Mouse (Mus musculus) heart, embryonic 15.5 days (tissue): ENCODE results near the gene Il21r. TPM values are rescaled to one million over a fixed set of nuclear protein-coding genes. Genes with fewer than 3 reads are reported as not detected.

Experiments
- ATAC-seq: fragments of 200-750 bp; cut with Nextera tagmentation; replicated peaks from 2 replicates; pipeline ENCODE4 v1.8.0; 2017; ENCODE audit warnings: low read depth, moderate TSS enrichment; ENCODE audit not compliant: insufficient number of reproducible peaks, insufficient read depth, low FRiP score
- H3K27ac ChIP-seq: fragments of 300-500 bp; sonication (generic); 2 replicates; pipeline ENCODE4 v1.5.1; 2015; ENCODE audit warnings: mild to moderate bottlenecking, inconsistent platforms
- H3K27me3 ChIP-seq: fragments of 300-500 bp; sonication (generic); 2 replicates; pipeline ENCODE4 v1.6.1; 2015; ENCODE audit warnings: inconsistent platforms
- H3K36me3 ChIP-seq: fragments of 300-500 bp; sonication (generic); 2 replicates; pipeline ENCODE4 v1.6.1; 2015; ENCODE audit warnings: mild to moderate bottlenecking, inconsistent platforms
- H3K4me1 ChIP-seq: fragments of 300-500 bp; sonication (generic); replicated peaks from 2 replicates; pipeline ENCODE4 v1.6.1; 2015; ENCODE audit warnings: inconsistent platforms
- H3K4me2 ChIP-seq: fragments of 300-500 bp; sonication (generic); 2 replicates; pipeline ENCODE4 v1.6.1; 2015; ENCODE audit warnings: inconsistent platforms, mild to moderate bottlenecking, moderate library complexity
- H3K4me3 ChIP-seq: fragments of 300-500 bp; sonication (generic); 2 replicates; pipeline ENCODE4 v1.5.1; 2015; ENCODE audit warnings: mild to moderate bottlenecking, inconsistent platforms
- H3K9ac ChIP-seq: fragments of 300-500 bp; sonication (generic); 2 replicates; pipeline ENCODE4 v1.6.1; 2015; ENCODE audit warnings: mild to moderate bottlenecking, inconsistent platforms
- H3K9me3 ChIP-seq: fragments of 300-500 bp; sonication (generic); replicated peaks from 2 replicates; pipeline ENCODE4 v1.6.1; 2016; ENCODE audit warnings: inconsistent platforms
- WGBS: fragments of 180-500 bp; shearing (Covaris S2); methylation state at CpG from one replicate; pipeline ENCODE4 v1.1.7; 2015; ENCODE audit warnings: mixed read lengths; 5-methylcytosine and 5-hydroxymethylcytosine counted together
- polyA plus RNA-seq: library from polyadenylated mRNA; unstranded; fragments of >200 nt; fragmentation: Nextera tagmentation; extraction: Ambion mirVana; gene quantifications from 2 replicates; pipeline ENCODE4 v1.2.1, GENCODE M21; 2015

Gene Il21r
- polyA plus RNA-seq, 1 experiment from 2014 or later, result 0.20 TPM

GRCm38 (mm10) chr7:125561085-125561690 lies 42.0 kb upstream of the Il21r start:
- ATAC-seq, result 0 out of 2 replicates have a peak, but pooled peaks have one; percentile 11
- H3K4me2 ChIP-seq, result no peak overlapping the region
- no peaks in the 10 kb centered on the region for H3K36me3 ChIP-seq
- no peak overlapping the region for H3K4me3 ChIP-seq
- no peaks in the 10 kb centered on the region for H3K9me3 ChIP-seq
- 41% methylated on average over 9 of the region's 9 CpGs for WGBS
- H3K27ac ChIP-seq, result no peak overlapping the region
- no peak overlapping the region for H3K9ac ChIP-seq
- H3K27me3 ChIP-seq, result no peaks in the 10 kb centered on the region
- peaks cover 17% of the 10 kb centered on the region for H3K4me1 ChIP-seq

GRCm38 (mm10) chr7:125562413-125562812 lies 40.8 kb upstream of the Il21r start:
- Histone ChIP-seq H3K9me3 (no peaks in the 10 kb centered on the region), H3K4me1 (peaks cover 17% of the 10 kb centered on the region), H3K27me3 (no peaks in the 10 kb centered on the region), H3K36me3 (no peaks in the 10 kb centered on the region), H3K27ac (no peak overlapping the region), H3K4me2 (no peak overlapping the region), H3K4me3 (no peak overlapping the region), H3K9ac (no peak overlapping the region)
- 74% methylated on average over 4 of the region's 4 CpGs for WGBS
- ATAC-seq, result no peak

GRCm38 (mm10) chr7:125563093-125563492 lies 40.1 kb upstream of the Il21r start:
- ATAC-seq, result no peak
- Histone ChIP-seq H3K9ac (no peak overlapping the region), H3K9me3 (no peaks in the 10 kb centered on the region), H3K36me3 (no peaks in the 10 kb centered on the region), H3K4me1 (peaks cover 17% of the 10 kb centered on the region), H3K4me3 (no peak overlapping the region), H3K4me2 (no peak overlapping the region), H3K27me3 (no peaks in the 10 kb centered on the region), H3K27ac (no peak overlapping the region)
- WGBS, result 79% methylated on average over 3 of the region's 3 CpGs

GRCm38 (mm10) chr7:125564316-125565024 lies 38.8 kb upstream of the Il21r start:
- H3K36me3 ChIP-seq, result no peaks in the 10 kb centered on the region
- 70% methylated on average over 11 of the region's 11 CpGs for WGBS

GRCm38 (mm10) chr7:125565516-125566285 lies 37.5 kb upstream of the Il21r start:
- ATAC-seq, result no peak
- Histone ChIP-seq H3K9ac (no peak overlapping the region), H3K4me3 (no peak overlapping the region), H3K9me3 (no peaks in the 10 kb centered on the region), H3K36me3 (no peaks in the 10 kb centered on the region), H3K4me2 (no peak overlapping the region), H3K4me1 (peaks cover 6% of the 10 kb centered on the region; the same call in 1 of the 2 replicates), H3K27ac (no peak overlapping the region), H3K27me3 (no peaks in the 10 kb centered on the region)
- 78% methylated on average over 12 of the region's 12 CpGs for WGBS

More at GRCm38 (mm10) chr7:125564316-125565024, 38.8 kb upstream of the Il21r start:
- Histone ChIP-seq H3K27me3 (no peaks in the 10 kb centered on the region), H3K4me3 (no peak overlapping the region), H3K4me1 (peaks cover 17% of the 10 kb centered on the region), H3K9me3 (no peaks in the 10 kb centered on the region), H3K9ac (no peak overlapping the region), H3K27ac (no peak overlapping the region), H3K4me2 (no peak overlapping the region)
- ATAC-seq, result no peak

- ATAC-seq, result no peak
- no peaks in the 10 kb centered on the region for H3K27me3 ChIP-seq
- H3K9ac ChIP-seq, result no peak overlapping the region
- H3K4me1 ChIP-seq, result no peaks in the 10 kb centered on the region
- H3K4me2 ChIP-seq, result no peak overlapping the region
- no peak overlapping the region for H3K4me3 ChIP-seq
- no peaks in the 10 kb centered on the region for H3K9me3 ChIP-seq
- no peaks in the 10 kb centered on the region for H3K36me3 ChIP-seq
- WGBS, result 63% methylated on average over 2 of the region's 2 CpGs
- H3K27ac ChIP-seq, result no peak overlapping the region
Observed at GRCm38 (mm10) chr7:125566420-125566819, 36.8 kb upstream of the Il21r start.

GRCm38 (mm10) chr7:125568888-125569287 lies 34.3 kb upstream of the Il21r start:
- 77% methylated on average over 8 of the region's 8 CpGs for WGBS
- no peak for ATAC-seq

GRCm38 (mm10) chr7:125571891-125572290 lies 31.3 kb upstream of the Il21r start:
- Histone ChIP-seq H3K27ac (no peak overlapping the region), H3K36me3 (no peaks in the 10 kb centered on the region), H3K9ac (no peak overlapping the region), H3K9me3 (no peaks in the 10 kb centered on the region), H3K27me3 (no peaks in the 10 kb centered on the region), H3K4me1 (peaks cover 14% of the 10 kb centered on the region), H3K4me3 (no peak overlapping the region), H3K4me2 (no peak overlapping the region)
- no peak for ATAC-seq
- 72% methylated on average over 19 of the region's 19 CpGs for WGBS

More at GRCm38 (mm10) chr7:125568888-125569287, 34.3 kb upstream of the Il21r start:
- Histone ChIP-seq H3K9me3 (no peaks in the 10 kb centered on the region), H3K27me3 (no peaks in the 10 kb centered on the region), H3K36me3 (no peaks in the 10 kb centered on the region), H3K9ac (no peak overlapping the region), H3K4me2 (no peak overlapping the region), H3K27ac (no peak overlapping the region), H3K4me1 (no peaks in the 10 kb centered on the region; the same call in 1 of the 2 replicates), H3K4me3 (no peak overlapping the region)

GRCm38 (mm10) chr7:125572737-125573136 lies 30.5 kb upstream of the Il21r start:
- Histone ChIP-seq H3K27ac (no peak overlapping the region), H3K27me3 (no peaks in the 10 kb centered on the region), H3K4me2 (no peak overlapping the region), H3K36me3 (no peaks in the 10 kb centered on the region), H3K4me3 (no peak overlapping the region), H3K4me1 (peaks cover 22% of the 10 kb centered on the region), H3K9ac (no peak overlapping the region), H3K9me3 (no peaks in the 10 kb centered on the region)
- ATAC-seq, result no peak
- 74% methylated on average over 6 of the region's 6 CpGs for WGBS

- ATAC-seq, result no peak
Observed at GRCm38 (mm10) chr7:125573849-125574248, 29.4 kb upstream of the Il21r start.

GRCm38 (mm10) chr7:125574832-125575231 lies 28.4 kb upstream of the Il21r start:
- H3K4me3 ChIP-seq, result no peak overlapping the region
- H3K27ac ChIP-seq, result no peak overlapping the region
- H3K4me1 ChIP-seq, result peaks cover 26% of the 10 kb centered on the region
- H3K9me3 ChIP-seq, result no peaks in the 10 kb centered on the region
- ATAC-seq, result no peak
- WGBS, result 59% methylated on average over 3 of the region's 3 CpGs
- H3K9ac ChIP-seq, result no peak overlapping the region
- H3K27me3 ChIP-seq, result no peaks in the 10 kb centered on the region
- no peaks in the 10 kb centered on the region for H3K36me3 ChIP-seq
- H3K4me2 ChIP-seq, result no peak overlapping the region

More at GRCm38 (mm10) chr7:125573849-125574248, 29.4 kb upstream of the Il21r start:
- no peaks in the 10 kb centered on the region for H3K27me3 ChIP-seq
- H3K9ac ChIP-seq, result no peak overlapping the region
- H3K4me2 ChIP-seq, result no peak overlapping the region
- no peaks in the 10 kb centered on the region for H3K9me3 ChIP-seq
- H3K4me3 ChIP-seq, result no peak overlapping the region
- H3K36me3 ChIP-seq, result no peaks in the 10 kb centered on the region
- peaks cover 26% of the 10 kb centered on the region for H3K4me1 ChIP-seq
- H3K27ac ChIP-seq, result no peak overlapping the region
- 77% methylated on average over 2 of the region's 2 CpGs for WGBS
